Mouse (Mus musculus): ENCODE data around the gene Trpc1. TPM values are rescaled to one million over a fixed set of nuclear protein-coding genes. Genes with fewer than 3 reads are reported as not detected.

Trpc1 gene
- total RNA-seq (2012; rRNA removed): 2.5 and 3.6 TPM in 2 replicates

- TF ChIP-seq MAFK (IDR thresholded peaks at IDR 0.05; ENCODE audit: insufficient read depth, low read depth, low read length): no peak
- no peak for TF ChIP-seq CHD2 (IDR thresholded peaks at IDR 0.05; ENCODE audit: low read depth, low read length)
- TF ChIP-seq ZC3H11A (IDR thresholded peaks at IDR 0.05; ENCODE audit: borderline replicate concordance, low read depth, low read length): no peak
- TF ChIP-seq HCFC1 (IDR thresholded peaks at IDR 0.05; ENCODE audit: borderline replicate concordance, insufficient read depth, low read length): no peak
- TF ChIP-seq ZNF384 (IDR thresholded peaks at IDR 0.05; ENCODE audit: low read depth, low read length): no peak
- no peak within 1 kb of the TSS for H3K27ac ChIP-seq (ENCODE audit: insufficient read depth, low read depth, low read length, poor library complexity, severe bottlenecking)
Observed at GRCm38 (mm10) chr9:95750037-95750511, at the start of gene Trpc1. Trpc1 (minus strand) TSS chr9:95750375.

GRCm38 (mm10) chr9:95796323-95796722 lies 46.1 kb upstream of the Trpc1 start:
- TF ChIP-seq ZC3H11A (IDR thresholded peaks at IDR 0.05; ENCODE audit: borderline replicate concordance, low read depth, low read length): no peak
- no peak for TF ChIP-seq HCFC1 (IDR thresholded peaks at IDR 0.05; ENCODE audit: borderline replicate concordance, insufficient read depth, low read length)
- no peak for TF ChIP-seq MAFK (IDR thresholded peaks at IDR 0.05; ENCODE audit: insufficient read depth, low read depth, low read length)
- TF ChIP-seq CHD2 (IDR thresholded peaks at IDR 0.05; ENCODE audit: low read depth, low read length): no peak
- TF ChIP-seq ZNF384 (IDR thresholded peaks at IDR 0.05; ENCODE audit: low read depth, low read length): no peak
- in situ Hi-C loops (cut with MboI; ENCODE audit: low sequenced_read_pairs in 2 of 2, unreplicated experiment in 2 of 2): no loop called here
- peak; percentile 20 for DNase-seq (ENCODE audit: low read depth, low spot score)

More at GRCm38 (mm10) chr9:95750037-95750511, at the start of gene Trpc1:
- Histone ChIP-seq H3K36me3 (ENCODE audit: control insufficient read depth, insufficient read depth, low read length, poor library complexity, severe bottlenecking) (no peaks in the 10 kb centered on the region), H3K9ac (ENCODE audit: insufficient read depth, low read depth, low read length, poor library complexity, severe bottlenecking) (peak within 1 kb of the TSS; percentile 71), H3K4me3 (ENCODE audit: insufficient read depth in 1 of 2, low read depth in 1 of 2, low read length in 2 of 2, poor library complexity in 1 of 2, severe bottlenecking in 1 of 2) (peak within 1 kb of the TSS; percentile 85), H3K4me1 (ENCODE audit: control insufficient read depth in 2 of 2, insufficient read depth in 2 of 2, low read length in 2 of 2, poor library complexity in 1 of 2) (no peaks in the 10 kb centered on the region), H3K9me3 (ENCODE audit: control insufficient read depth, insufficient read depth, low read depth, low read length) (no peaks in the 10 kb centered on the region)
- in situ Hi-C loops (cut with MboI; ENCODE audit: low sequenced_read_pairs in 2 of 2, unreplicated experiment in 2 of 2): no loop called here
- DNase-seq (ENCODE audit: low read depth, low spot score): peak; percentile 83

DNA sequence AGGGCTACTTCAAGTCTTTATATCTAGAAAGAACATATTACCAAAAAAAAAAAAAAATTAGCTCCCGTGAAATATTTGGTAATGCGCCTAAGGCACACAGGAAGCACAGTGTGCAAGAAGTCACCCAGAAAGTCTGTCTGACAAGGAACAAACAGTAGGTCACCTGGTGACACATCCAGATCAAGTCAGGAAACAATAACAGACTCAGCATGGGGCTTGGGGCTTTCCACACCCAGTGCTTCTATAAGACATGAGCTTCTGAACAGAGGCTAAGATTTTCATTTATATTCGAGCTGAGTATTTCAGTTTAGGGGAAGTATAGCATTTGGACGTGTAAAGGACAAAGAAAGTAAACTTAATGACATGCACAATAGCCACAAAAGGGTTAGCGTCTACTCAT lies 45.7 kb upstream of the Trpc1 start:
- H3K36me3 ChIP-seq (ENCODE audit: control insufficient read depth, insufficient read depth, low read length, poor library complexity, severe bottlenecking): no peaks in the 10 kb centered on the region
- no peaks in the 10 kb centered on the region for H3K9me3 ChIP-seq (ENCODE audit: control insufficient read depth, insufficient read depth, low read depth, low read length)
- H3K9ac ChIP-seq (ENCODE audit: insufficient read depth, low read depth, low read length, poor library complexity, severe bottlenecking): no peak overlapping the region
- H3K4me1 ChIP-seq (ENCODE audit: control insufficient read depth in 2 of 2, insufficient read depth in 2 of 2, low read length in 2 of 2, poor library complexity in 1 of 2): no peaks in the 10 kb centered on the region
- DNase-seq (ENCODE audit: low read depth, low spot score): no peak
- H3K27ac ChIP-seq (ENCODE audit: insufficient read depth, low read depth, low read length, poor library complexity, severe bottlenecking): no peak overlapping the region
- no peak overlapping the region for H3K4me3 ChIP-seq (ENCODE audit: insufficient read depth in 1 of 2, low read depth in 1 of 2, low read length in 2 of 2, poor library complexity in 1 of 2, severe bottlenecking in 1 of 2)
- TF ChIP-seq ZC3H11A (IDR thresholded peaks at IDR 0.05; ENCODE audit: borderline replicate concordance, low read depth, low read length) (no peak), MAFK (IDR thresholded peaks at IDR 0.05; ENCODE audit: insufficient read depth, low read depth, low read length) (no peak), CHD2 (IDR thresholded peaks at IDR 0.05; ENCODE audit: low read depth, low read length) (no peak), ZNF384 (IDR thresholded peaks at IDR 0.05; ENCODE audit: low read depth, low read length) (no peak), HCFC1 (IDR thresholded peaks at IDR 0.05; ENCODE audit: borderline replicate concordance, insufficient read depth, low read length) (no peak)
- in situ Hi-C loops (cut with MboI; ENCODE audit: low sequenced_read_pairs in 2 of 2, unreplicated experiment in 2 of 2): no loop called here

More at GRCm38 (mm10) chr9:95796323-95796722, 46.1 kb upstream of the Trpc1 start:
- H3K9ac ChIP-seq (ENCODE audit: insufficient read depth, low read depth, low read length, poor library complexity, severe bottlenecking): no peak overlapping the region
- no peaks in the 10 kb centered on the region for H3K4me1 ChIP-seq (ENCODE audit: control insufficient read depth in 2 of 2, insufficient read depth in 2 of 2, low read length in 2 of 2, poor library complexity in 1 of 2)
- H3K4me3 ChIP-seq (ENCODE audit: insufficient read depth in 1 of 2, low read depth in 1 of 2, low read length in 2 of 2, poor library complexity in 1 of 2, severe bottlenecking in 1 of 2): no peak overlapping the region
- H3K36me3 ChIP-seq (ENCODE audit: control insufficient read depth, insufficient read depth, low read length, poor library complexity, severe bottlenecking): no peaks in the 10 kb centered on the region
- no peaks in the 10 kb centered on the region for H3K9me3 ChIP-seq (ENCODE audit: control insufficient read depth, insufficient read depth, low read depth, low read length)
- H3K27ac ChIP-seq (ENCODE audit: insufficient read depth, low read depth, low read length, poor library complexity, severe bottlenecking): no peak overlapping the region

- Histone ChIP-seq H3K36me3 (ENCODE audit: control insufficient read depth, insufficient read depth, low read length, poor library complexity, severe bottlenecking) (no peaks in the 10 kb centered on the region), H3K9ac (ENCODE audit: insufficient read depth, low read depth, low read length, poor library complexity, severe bottlenecking) (no peak overlapping the region), H3K9me3 (ENCODE audit: control insufficient read depth, insufficient read depth, low read depth, low read length) (no peaks in the 10 kb centered on the region), H3K4me1 (ENCODE audit: control insufficient read depth in 2 of 2, insufficient read depth in 2 of 2, low read length in 2 of 2, poor library complexity in 1 of 2) (no peaks in the 10 kb centered on the region), H3K4me3 (ENCODE audit: insufficient read depth in 1 of 2, low read depth in 1 of 2, low read length in 2 of 2, poor library complexity in 1 of 2, severe bottlenecking in 1 of 2) (no peak overlapping the region), H3K27ac (ENCODE audit: insufficient read depth, low read depth, low read length, poor library complexity, severe bottlenecking) (no peak overlapping the region)
- TF ChIP-seq HCFC1 (IDR thresholded peaks at IDR 0.05; ENCODE audit: borderline replicate concordance, insufficient read depth, low read length) (no peak), MAFK (IDR thresholded peaks at IDR 0.05; ENCODE audit: insufficient read depth, low read depth, low read length) (no peak), ZNF384 (IDR thresholded peaks at IDR 0.05; ENCODE audit: low read depth, low read length) (no peak)
- DNase-seq (ENCODE audit: low read depth, low spot score): no peak
- in situ Hi-C loops (cut with MboI; ENCODE audit: low sequenced_read_pairs in 2 of 2, unreplicated experiment in 2 of 2): no loop called here
Observed at GRCm38 (mm10) chr9:95795077-95795784, 45.1 kb upstream of the Trpc1 start.

Measured in ES-E14 (cell line).